Mouse (Mus musculus) lung, postnatal 36 days (tissue): Measurements from ENCODE around the gene Fam227a.

Experiments used
- DNase-seq: peaks from one replicate; pipeline ENCODE4 v3.0.0; 2022; ENCODE audit warnings: mixed read lengths

The Fam227a gene

DNA sequence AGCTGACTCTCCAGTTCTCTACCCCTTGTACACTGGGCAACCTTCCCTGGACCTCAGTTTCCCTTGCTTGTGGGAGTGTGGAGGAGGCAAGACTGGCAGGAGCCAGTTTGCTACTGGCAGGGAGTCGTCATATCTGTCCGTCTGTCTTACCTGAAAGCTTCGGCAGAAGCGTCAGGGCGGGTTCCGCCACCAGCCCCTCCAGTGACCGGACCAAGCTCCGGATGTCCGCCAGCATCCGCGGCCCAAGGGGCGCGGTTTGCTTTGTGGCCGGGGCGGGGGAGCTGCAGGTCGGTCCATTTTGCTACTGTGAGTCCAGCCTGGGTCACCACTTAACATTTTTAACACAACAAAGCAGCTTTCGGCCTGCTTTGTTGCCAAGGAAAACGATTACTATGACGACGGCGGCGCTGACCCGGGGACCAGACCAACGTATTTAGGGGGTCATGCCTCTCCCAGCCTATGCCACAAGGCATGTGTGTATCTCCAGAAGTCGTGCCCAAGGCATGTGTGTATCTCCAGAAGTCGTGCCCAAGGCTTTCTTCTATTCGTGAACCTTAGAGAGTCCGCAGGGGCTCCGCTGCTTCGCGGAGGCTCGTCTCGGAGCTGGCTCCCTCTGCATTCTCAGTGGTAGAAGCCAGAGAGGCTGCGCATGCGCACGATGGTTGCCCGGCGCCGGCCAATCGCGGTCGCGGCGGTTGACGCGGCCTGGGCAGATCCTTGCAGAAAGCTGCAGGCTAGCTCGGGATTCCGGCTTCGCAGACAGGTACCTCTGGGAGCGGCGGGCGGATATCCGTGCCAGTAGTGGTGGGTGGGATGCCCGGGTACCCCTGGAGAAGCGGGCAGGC, at the start of gene Fam227a, which contains the start of gene Cby1:
Fam227a (minus strand) TSS at position 426 of the 845 bp plus-strand sequence.
Cby1 (plus strand) TSS at position 669 of the 845 bp plus-strand sequence.
- DNase-seq, result peak; percentile 95

DNA sequence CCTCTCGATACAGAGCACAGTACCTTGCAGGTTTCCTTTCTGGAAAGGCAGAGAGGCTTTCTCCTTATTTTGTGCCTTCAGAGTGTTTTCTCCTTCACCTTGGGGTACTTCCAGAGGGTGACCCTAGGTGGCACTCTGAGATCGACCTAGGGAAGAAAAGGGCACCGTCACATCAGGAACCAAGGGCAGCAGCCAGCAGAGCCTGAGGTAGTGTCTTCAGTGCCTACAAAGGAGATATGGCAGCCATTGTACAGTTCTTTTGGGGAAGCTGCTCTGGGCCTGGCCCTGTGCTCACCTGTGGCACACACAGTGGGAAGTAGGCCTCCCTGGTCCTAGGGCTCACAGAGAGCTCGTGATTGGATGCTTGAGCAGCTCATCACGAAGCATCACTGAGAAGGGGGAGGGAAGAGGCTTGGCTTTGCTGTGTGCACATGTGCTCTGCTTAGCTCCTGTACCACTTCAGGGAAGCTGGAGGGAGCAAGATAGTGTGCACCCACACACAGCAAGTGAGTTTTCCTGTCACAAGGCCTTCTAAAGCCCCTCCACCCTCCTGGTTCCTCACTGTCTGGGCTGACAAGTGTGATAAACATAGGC, 49.6 kb upstream of the Fam227a start:
- no peak for DNase-seq

DNA sequence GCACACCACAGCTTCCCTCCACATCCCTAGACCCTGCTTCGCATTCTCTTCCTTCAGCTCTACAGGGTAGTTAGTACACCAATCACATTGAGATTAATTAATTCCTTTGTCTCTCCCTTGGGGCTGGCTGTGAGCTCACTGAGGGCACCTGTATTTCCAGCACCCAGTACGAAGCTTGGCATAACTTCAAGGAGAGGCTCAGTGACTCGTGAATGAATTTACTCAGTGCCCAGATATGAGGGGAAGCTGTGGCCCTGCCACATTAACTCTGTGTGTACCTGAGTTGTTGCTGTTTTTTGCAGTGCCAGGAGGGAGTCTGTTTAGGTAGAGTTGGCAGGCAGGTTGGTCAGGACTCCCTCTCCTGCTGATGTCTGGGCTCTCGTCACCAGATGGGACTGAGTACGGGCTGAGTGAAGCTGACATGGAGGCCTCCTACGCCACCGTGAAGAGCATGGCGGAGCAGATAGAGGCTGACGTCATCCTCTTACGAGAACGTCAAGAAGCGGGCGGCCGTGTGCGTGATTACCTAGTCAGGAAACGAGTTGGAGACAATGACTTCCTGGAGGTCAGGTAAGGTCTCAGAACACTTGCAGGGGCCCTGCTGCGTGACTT, 48.0 kb upstream of the Fam227a start:
- no peak for DNase-seq

DNA sequence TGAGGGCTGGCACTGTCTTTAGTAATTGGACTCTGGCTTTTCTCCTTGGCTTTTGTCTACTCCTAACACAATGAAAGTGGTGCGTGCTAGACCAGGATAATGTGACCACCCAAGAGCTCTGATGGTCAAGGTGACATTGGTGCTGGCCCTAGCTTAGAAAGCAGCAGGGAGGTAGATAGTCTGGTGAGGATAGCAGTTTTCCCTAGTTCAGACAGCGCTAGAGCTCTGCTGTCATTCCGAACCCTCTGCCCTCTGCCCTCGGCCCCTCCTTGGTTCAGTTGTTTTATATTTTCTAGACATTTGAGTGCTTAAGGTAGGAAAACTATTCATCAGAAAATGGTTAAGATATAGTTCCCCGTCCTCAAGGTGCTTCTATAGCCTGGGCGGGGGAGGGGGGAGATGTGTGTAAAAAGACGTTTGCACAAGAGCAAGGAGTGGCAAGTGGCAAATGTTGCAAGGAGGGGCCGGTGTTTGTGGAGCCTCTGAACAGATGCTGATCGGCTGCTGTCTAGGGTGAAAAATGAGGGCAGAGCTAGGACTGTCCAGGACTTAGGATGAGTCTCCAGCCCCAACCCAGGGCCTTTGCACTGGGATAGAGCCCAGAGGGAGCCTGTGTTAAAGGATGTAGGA, 38.9 kb upstream of the Fam227a start:
- no peak for DNase-seq

DNA sequence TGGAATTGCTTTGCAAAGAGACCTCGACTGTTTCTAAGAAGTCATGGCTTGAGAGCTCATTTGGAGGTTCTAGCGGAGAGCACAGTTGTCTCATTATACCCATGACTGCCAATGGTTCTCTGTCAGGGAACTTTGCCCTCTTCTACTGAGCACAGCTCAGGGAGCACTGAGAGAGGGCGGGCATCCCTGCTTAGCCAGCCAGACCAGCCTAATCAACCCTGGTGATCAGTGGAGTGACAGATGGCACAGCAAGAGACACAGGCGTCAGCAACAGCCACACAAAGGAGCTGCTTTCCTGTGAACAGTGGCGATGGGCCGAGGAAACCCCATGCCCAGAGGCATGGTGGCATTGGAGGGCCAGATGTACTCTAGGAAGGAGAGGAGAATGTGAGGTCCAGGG, 38.3 kb upstream of the Fam227a start:
- no peak for DNase-seq

DNA sequence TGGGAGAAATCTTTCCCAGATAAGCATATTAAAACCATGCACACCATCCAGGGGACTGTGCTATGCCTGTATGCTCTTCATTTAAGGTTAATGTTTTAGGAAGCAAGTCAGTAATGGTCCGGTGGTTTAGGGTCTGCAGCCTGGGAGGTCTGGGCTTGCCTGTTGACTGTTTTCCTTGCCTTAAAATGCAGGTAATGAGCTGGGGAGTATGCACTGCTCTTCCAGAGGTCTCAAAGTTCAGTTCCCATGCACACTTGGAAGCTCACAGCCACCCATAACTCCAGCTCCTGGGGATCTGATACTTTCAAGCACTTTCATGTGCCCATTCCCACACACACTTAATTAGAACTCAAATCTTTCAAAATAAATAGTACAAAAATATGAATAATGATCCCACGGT, 37.8 kb upstream of the Fam227a start:
- no peak for DNase-seq

DNA sequence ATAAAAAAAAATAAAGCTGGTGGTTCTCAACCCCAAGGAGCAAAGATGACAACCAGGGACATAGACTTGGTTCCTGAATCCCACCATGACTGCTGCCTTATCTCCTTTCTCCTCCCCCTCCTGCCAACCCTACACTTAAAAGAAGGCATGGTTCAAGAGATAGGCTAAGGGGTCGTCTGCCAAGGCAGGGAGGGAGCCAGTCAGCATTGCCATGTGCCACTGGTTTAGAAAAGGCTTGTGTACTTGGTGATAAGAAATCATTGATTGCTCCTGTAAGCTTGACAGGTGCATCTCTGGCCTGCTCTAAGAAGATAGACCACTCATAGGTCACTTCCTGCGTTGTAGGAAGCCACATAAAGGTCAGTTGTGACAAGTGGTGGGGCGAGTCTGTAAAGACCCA, 36.8 kb upstream of the Fam227a start:
- DNase-seq, result no peak

DNA sequence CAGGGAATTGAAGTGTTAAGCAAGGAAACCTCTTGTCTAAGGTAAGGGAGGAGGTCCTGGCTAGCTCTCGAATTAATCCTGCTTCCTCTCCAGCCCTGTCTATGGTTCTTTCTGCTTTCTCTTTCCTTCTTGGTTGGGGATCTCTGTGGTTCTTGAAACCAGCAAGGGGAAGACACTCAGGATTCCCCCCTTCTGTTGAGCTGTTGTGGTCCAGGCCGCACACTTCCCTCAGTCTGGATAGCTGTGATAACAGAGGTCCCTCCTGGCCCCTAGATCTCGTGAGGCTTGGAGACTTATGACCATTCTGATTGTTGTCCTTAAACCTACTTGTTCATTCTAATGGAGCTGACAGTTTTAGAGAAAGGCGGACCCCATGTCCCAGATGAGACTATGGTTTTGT, 35.8 kb upstream of the Fam227a start:
- no peak for DNase-seq

DNA sequence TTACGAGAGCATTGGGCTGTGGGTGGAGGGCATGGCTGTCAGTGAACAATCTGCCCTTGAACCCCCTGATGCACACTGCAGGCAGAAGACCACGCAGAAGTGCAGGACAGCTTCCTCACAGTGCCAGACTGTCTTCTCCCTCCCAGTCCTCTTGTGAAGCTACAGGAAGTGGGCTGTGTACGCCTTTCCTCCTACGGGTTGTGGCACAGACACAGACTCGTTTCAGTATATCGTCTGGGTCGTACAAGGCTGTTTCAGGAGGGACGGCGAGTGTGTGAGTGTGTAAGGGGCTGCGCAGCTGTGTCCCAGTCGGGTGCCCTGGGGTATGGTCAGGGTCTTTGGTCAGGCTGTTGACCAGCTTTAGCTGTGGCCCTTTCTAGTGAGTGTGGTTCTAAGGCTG, 35.0 kb upstream of the Fam227a start:
- peak; percentile 37 for DNase-seq

DNA sequence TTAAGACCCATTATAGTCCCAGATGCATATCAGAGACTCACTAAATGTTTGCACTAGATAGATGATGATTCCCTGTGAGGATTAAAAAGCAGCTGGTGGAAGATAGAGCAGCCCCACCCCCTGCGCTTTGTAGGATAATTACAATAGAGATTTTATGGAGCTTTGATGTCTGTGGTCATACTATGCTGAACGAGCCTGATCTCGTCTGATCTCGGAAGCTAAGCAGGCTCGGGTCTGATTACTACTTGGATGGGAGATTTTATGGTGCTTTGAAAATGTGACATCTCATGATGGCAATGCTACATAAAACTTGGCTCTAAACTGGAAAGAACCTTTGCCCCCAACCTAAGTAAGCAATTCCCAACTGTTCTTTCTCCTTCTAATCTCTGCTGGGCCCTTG, 33.6 kb upstream of the Fam227a start:
- no peak for DNase-seq

DNA sequence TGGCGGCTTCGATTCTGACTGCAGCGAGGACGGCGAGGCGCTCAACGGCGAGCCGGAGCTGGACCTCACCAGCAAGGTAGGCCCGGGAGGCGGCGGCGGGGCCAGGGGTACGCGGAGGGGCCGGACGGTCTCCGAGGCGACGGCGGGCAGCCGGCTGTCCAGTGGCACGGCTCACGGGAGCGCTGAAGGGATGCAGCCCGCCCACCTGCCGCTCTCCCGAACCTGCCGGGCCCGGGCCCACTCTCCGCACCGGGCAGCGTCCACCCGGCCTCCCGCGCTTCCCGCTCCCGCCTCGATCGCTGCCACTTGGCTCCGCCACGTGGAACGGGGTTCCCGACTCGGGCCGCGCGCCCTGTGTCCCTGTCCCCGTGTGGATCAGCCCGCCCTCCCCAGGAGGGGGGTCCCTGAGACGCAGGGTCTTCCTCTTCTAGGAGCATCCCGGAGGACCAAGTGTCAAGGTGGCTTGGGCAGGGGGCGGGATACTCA, 32.3 kb upstream of the Fam227a start:
- DNase-seq, result peak; percentile 28

DNA sequence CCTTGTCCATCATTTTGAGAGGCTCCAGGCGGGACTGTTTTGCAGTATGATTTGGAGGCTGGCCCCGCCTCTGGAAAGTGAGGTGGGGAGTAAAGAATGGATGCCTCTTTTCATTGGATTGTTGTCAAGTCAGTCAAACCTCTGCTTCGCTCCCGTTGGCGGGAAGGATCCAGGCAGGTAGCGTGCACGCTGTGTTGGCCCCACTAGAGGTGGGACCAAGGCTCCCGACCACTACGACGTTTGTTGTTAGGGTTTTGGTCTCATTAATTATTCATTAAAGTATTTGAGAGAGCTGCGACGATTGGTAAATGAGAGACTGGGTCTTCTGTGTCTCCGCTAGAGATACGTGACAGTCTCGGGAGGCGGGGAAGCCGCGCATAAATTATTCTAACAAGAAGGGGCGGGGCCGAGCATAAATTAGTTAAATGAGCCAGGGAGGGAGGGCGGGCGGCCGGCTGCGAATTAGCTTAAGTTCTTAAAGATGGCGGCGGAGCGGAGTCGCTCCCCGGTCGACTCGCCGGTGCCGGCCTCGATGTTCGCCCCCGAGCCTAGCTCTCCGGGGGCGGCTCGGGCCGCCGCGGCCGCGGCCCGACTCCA, 31.8 kb upstream of the Fam227a start, which contains the start of gene Gtpbp1:
Gtpbp1 (plus strand) TSS at position 420 of the 597 bp plus-strand sequence.
- peak; percentile 100 for DNase-seq

DNA sequence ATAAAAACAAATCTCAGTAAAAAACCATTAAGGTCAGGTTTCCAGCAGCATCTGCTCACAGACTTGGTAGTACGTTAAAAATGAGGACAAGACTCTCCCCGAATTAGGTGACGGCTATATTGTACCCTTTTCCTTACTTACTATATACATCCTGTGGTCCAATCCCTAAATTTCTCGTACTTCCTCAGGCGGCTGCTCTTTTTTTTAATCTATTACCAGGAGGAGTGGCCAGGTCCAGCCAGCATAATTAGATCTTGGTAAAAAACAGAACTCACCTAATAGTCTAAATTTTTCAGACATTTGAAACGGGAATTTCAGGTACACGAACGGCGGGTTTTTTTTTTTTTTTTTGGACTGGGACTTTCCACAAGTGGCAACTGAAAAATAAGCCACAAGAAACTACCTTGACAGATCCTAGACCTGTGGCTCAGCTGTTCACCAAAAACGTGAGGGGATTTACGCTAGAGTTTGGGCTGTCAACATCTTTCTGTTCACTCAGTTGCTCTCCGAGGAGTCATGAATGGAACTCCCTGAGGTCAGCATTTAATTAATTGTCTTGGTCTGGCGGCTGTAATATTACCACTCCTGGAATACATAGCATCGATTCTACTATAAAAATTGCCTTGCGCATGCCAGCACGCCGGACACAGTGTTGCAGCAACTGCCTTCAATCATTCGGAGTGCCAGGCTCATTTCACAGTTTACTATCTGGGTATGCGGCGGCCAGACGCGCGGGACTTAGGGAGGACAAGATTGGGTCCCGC, 31.1 kb upstream of the Fam227a start:
- DNase-seq, result no peak

DNA sequence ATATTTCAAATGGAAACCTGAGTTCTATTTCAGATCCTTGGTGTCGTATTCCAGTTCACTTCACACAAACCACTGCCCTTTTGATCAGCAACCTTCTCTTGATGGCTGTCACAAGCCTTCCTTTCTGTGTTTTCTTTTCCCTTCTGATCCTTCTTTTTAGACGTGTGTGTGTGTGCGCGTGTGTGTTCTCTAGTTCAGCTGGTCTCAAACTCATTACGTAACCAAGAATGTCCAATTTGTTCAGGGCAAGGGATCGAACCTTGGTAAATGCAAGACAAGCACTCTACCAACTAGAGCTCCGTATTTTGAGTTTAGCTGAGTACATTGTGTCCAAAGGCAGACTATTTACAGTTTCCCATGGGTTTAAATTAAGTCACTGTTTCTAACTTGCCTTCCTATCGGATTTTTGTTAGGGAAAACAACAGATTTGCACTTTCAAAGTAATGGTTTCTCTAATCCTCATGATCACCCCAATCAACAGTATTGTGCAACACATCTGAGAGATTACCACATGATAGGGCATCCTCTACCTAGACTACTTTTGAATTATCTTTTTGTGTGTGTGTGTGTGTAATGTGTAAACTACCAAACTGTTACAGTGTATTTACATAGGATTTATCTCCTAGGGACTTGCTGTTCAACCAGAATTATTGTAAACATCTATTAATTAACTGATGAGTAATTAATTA, 29.7 kb upstream of the Fam227a start:
- no peak for DNase-seq

DNA sequence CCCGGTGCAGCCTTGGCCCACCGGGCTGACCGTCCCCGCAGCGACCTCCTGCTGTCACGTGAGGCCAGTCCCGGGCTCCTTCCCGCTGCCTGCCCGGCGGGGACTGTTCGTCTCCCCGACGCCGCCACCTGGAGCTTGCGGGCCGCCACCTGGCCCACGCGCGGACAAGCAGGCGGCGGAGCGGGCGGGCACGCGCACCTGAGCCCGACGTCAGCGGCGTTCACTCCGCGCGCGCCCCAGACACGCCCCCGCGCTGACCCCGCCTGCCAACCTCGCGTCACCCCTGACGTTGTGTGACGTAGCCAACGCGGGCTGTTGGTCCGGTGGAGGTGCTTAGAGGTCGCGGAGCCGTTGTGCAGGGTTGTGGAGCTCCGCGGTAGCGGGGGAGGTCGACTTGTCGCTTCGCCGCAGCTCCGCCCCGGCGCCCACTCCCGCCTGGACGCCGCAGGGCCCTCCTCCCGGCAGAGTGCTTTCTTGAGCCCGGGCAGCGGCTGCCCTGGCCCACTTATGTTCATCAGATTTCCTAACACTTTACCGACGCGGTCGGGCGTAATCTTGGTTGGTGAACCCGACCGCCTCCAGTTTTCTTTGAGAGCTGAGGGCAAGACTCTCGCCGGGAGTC, 29.0 kb upstream of the Fam227a start, which contains the start of gene Josd1:
Josd1 (minus strand) TSS at position 274 of the 622 bp plus-strand sequence.
- peak; percentile 96 for DNase-seq

DNA sequence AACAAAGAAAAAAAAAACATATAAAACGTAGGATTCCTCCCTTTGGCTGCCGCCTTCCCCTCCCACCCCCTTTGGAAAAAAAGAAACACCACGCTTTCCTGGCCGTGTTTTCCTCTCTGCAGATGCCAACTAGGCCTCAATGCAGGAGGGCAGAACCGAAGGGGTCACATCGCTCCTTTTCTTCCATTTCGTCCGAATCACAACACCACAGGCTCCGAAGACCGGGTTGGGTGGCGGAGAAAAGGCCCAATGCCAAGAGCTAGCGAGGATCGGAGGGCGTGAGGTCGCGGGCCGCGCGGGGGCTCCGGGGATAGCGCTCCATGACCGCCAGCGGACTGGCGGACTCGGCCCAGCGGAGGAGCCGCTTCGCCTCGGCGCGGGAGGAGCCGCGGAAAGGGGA, 28.4 kb upstream of the Fam227a start:
- DNase-seq, result peak; percentile 27

DNA sequence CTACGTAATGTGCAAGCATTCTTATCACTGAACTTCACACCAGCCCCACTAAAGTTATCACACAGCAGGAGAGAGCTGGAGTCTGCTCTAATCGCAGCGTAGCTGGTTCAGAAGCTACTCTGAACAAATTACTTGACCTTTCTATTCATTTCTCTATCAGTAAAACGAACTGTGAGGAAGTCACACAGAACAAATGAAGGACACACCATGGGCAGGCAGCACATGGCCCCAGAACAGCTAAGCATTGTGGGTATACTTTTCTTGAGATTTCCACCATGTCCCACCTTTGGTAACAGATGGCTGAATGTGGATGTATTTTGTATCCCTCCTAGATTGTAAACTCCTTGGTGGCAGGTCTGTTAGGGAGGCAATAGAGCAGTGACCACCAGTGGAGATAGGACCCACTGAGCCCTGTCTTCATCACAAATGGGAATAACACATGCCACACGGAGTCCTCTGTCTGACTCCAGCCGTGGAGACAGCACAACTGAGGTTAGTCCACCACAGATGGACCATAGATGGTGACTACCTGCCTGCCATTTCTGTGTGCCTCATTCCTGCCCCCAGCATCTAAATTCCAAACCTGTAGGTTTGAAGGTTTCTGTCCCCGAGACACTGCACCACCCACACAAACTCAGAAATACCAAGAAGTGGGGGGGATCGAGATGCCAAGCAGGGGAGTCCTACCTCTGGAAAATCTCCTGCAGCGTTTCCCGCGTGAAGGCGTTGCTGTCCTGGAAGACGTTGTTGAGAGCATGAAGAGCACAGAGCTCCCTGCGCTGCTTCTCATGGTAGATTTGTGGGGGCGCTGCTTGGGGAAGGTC, 27.5 kb upstream of the Fam227a start:
- DNase-seq, result no peak

DNA sequence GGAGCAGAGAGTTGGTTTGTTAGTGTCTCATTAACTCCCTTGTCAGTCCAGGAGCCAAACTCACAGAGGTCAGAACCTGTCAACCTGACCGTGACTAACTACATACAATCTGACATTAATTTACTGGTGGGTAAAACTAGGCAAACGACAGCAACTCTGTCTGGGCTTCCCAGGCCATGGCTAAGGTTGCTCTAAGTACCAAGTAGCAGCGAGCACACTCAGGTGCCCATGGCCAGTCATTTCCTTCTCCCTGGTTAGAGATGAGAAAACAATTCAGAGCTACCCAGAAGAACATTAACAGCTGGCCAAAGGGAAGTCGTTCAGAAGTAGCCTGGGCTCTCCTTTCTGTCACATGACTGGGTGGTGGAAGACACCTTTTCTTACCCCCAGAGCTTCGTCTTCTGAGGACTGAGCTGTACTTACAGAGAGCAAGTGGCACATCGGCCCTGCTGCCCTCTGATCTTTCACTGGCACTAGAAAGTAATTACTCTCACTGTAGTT, 26.4 kb upstream of the Fam227a start:
- no peak for DNase-seq

DNA sequence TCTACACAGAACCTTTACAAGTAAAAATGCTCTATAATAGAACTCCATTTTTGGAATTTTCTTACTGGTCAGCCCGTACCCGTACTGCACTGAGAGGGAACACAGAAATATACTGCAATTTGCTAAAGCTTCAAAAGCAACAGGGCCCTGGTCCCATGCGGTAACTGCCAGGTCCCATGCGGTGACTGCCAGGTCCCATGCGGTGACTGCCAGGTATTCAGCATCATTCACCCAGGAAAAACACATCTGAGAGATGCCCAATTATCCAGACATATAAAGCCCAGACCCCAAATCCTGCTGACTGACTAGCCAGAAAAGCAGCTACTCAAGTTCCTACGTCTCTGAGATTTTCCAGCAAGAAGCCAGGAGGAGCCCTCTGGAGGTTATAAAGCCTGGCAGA, 25.9 kb upstream of the Fam227a start:
- DNase-seq, result no peak
